Mouse (Mus musculus) kidney, adult 9 months (tissue): Measurements from ENCODE around the gene Hoxd8.

Experiments used
- DNase-seq: peaks from one replicate; pipeline ENCODE4 v3.0.0; 2022

Hoxd8 gene

DNA sequence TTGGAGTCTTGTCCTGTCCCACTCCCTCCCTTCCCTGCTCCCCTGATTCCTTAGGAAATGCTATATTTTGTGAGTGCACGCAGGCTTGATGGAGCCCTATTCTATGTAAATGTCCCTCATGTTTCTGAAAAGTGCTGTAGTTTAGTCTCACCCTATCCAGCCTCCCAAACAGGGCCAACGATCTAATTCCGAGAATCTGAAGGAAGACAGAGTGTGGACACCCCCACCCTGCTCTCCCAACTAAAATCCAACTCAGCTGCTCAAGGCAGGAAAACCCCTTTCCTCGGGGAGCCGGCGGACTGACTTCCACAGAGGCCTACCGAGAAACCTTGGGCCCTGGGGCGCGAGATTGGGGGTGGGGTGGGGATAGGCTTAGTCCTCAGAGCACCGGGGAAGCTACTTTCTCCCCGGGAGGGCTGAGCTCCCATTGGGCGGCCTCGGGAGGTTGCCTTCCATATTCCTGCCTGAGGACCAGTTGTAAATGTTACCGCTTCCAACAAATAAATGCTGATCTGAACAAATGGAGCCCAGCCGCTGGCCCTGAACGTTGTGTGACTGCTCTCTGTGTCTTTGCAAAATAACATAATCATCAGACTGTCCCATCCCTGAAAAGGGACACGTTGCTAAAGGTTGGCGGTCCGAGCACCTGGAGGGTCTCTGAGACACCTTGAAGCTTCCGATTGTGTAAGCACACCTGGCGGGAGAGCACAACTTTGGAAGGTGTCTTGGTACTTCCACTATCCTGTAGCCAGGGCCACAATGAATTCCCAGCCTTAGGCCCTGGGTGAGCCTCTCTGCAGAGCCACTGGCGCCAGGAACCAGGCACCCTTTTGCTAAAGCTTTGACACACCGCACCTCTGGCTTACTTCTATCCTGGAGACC is 4.5 kb upstream of the Hoxd8 start:
- DNase-seq = no peak

DNA sequence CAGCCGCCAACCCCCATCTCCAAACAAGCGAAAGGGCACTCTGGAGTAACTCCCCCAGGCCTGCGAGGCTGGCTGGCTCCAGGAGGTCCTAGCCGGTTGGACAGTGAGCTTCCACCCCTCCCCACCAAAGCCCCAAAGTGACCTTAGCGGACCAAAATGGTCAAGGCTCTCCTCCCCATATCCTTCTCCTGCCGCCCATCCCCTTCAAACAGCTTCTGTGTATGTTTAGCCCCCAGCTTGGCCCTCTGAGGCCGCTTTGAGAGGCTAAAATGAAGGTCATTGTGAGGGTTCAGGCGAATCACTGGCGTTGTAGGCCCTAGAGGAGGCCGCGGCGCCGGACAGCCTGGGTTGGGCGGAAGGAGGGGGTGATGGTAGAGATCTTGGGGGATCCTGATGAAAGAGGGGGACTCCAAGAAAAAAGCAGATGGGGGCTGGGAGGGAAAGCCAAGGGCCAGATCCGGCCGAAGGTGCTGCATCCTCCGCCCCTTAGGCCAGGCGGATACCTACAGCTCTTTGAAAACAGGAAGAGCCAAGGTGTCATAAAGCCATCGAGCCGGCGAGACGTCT is 3.8 kb upstream of the Hoxd8 start:
- peak; percentile 65 for DNase-seq

DNA sequence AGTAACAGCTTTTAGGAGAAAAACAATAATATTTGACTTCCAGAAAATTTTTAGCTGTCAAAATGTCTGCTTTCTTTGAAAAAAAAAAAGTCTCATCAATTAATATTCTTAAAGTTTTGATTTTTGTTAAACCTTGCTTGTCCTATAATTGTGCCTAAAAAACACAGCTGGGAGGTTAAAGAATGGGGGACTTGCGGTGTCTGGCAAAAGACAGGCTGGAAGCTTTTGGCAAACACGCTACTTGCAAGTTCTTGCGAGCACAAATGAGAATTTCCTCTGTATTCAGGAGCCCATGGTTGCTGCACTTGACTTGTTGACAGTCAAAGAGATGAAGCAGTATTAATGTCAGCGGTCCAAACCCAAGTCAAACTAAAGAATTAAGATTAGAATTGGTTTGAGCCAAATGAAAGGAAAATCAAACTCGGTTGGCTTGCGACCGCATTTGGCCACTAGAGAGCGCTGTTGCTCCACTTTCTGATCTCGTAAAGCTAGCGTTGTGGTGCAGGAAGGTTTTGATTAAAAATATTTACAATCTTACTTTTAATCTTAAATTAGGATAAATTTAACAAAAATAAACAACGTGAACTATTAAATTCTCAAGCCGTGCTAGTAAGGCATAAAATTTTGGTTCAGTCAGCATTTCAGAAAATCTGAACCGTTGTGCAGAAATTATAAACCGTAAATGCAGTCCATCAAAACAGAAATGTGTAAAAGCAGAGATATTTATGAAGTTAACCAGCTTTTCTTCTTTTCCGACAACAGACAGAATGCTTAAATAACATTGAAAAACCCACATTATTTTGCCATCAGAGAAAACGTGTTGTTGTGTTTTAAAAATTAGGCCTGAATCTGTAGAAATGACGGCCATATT is 2.2 kb upstream of the Hoxd8 start:
- DNase-seq = peak; percentile 88

DNA sequence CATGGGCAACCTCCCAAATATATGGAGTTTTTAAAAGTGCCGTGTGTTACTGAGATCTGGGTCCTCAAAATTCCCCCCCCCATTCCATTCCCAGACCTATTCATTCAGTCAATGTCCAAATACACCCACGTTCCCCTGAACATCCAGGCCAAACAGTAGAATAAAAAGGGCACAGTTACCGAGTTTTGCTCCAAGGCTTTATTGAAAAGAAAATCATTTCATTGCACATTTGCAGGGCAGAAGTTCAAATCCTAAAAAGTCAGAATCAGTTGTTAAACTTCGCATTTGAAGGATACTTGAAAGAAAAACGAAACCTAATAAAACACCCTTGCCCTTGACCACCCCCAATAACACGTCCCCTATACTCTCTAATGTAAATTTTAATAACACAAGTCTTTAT is 1.6 kb upstream of the Hoxd8 start:
- DNase-seq = no peak

DNA sequence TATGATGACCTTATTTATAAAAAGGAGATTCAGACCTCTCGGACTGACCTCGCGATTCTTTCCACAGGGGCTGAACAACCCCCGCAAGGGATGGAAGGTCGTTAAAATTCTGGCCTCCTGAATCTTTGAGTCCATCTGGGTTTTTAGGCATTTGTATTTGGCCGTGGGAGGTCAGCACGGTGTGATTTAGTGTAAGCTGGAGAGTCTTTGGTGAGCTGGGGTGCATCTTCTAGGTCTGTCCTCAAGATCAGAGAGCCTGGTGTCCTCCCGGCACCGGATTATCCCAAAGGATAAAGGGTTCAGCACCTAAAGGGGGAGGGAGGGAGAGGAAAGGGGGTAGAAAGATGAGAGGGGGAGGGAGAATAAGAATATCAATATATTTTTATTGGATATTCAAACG is 1.1 kb upstream of the Hoxd8 start:
- no peak for DNase-seq

DNA sequence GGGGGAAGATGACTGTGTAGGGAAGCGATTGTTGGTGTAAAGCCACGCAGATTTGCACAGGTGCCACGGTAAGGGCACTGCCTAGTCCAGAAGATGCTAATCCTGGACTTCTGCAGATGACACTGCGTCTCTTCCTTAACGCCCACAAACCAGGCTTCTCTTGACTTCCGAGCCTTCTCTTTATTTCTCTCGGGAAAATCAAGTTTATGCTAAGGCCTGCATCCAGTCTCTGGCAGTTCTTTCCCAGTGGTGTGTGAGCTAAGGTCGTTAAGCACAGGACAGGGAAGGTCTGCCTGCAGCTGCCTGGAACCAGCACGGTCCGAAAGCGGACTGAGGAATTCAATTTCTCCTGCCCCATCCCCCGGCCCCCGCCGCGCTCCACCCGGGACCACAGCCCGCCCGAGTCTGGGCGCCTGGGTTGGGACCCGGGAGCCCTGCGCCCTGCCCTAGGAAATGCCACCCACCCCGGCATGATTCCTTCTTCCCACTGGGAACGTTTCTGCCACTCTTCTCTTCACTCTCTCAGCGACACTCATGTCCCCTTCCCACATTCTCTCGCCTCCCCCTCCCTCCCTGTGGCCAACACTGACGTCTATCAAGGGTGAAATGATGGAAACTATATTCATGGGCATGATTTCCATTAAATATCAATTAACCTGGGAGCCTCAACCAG is 559 bp upstream of the Hoxd8 start:
- peak; percentile 77 for DNase-seq

DNA sequence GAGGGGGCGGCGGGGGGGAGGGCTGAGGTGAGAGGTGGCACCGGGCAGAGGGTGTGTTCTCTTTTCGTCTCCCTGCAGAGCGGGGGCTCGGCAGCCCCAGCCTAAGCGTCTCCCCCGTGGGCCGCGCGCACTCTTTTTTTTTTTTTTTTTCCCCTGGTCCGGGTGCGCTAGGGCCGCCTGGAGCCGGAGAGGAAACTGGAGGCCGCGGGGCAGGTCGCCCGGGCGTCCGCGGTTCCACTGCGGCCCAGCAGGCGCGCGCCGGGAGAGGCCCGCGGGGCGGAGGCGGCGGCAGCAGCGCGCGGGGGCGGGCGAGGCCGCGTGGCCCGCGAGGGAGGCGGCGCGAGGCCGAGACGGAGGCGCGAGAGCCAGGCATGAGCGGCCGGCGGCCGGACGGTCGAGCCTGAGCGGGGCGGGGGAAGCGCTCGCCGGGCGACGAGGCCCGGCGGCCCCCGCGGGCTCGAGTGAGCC is 618 bp downstream of the Hoxd8 start:
- DNase-seq = no peak

DNA sequence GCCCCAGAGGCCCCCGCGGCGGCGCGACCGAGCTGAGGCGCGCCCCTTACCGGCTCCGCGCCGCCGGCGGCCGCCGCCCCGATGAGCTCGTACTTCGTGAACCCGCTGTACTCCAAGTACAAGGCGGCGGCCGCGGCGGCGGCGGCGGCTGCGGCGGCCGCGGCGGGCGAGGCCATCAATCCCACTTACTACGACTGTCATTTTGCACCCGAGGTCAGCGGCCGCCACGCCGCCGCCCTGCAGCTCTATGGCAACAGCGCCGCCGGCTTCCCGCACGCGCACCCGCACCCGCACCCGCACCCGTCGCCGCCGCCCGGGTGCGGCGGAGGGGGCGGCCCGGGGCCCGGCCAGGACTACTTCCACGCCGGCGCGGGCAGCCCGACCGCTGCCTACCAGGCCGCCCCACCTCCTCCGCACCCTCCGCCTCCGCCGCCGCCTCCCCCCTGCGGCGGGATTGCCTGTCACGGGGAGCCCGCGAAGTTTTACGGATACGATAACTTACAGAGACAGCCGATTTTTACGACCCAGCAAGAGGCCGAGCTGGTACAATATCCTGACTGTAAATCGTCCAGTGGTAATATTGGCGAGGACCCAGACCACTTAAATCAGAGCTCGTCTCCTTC is 1.2 kb downstream of the Hoxd8 start:
- DNase-seq = peak; percentile 64

DNA sequence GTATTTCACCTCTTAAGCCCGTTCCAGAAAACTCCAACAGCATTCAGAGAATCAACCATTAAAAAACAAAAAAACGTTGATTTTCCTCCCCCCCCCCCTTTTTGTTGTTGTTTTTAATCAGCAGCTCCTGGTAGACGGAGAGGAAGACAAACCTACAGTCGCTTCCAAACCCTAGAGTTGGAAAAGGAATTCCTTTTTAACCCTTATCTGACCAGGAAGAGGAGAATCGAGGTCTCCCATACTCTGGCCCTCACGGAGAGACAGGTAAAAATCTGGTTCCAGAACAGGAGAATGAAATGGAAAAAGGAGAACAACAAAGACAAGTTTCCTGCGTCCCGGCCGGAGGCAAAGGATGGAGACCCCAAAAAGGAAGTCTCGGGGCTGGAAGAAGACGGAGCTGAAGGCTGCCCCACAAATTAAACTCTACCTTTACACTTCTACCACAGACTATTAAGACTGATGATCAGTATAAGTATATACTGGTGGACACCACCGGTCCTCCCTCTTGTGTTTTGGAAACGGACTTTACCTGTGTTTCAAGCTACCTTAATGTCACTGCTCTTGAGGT is 2.1 kb downstream of the Hoxd8 start:
- DNase-seq = no peak

DNA sequence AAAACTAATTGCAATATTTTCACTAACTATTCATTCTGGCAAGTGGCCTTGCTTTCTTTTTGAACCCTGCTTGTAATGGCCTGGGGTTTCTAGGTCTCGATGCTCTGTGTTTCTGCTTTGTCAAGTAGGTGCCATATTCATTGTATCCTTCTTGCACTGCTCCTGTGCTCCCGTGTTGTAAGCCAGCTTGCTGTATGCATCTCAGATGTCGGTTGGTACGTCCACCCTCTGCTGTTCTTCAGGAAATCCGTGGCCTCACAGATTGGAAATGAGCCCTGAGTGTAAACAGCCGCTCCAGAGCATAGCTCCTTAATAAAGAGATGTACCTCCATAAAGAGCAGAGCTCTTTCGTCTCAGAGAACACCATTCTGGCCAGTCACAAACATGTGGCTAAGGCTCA is 3.2 kb downstream of the Hoxd8 start:
- no peak for DNase-seq

DNA sequence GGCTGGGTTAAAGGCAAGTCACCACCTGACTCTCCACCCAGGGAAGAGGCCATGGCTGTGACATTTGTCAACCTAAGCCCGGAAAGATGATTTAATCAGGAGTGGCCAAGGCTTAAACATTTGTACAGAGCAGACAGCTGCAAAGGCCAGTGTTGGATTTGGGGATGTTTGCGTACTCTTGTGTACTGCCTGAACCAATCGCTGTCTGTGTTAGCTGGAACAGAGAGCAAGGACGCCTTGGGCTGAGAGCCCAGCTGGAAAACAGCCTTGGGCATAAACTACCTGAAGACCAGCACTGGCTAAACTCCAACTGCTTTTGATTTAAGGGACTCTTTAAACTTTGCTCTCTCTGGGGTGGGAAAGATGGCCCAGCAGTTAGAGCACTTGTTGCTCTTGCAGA is 4.3 kb downstream of the Hoxd8 start:
- DNase-seq = peak; percentile 65

DNA sequence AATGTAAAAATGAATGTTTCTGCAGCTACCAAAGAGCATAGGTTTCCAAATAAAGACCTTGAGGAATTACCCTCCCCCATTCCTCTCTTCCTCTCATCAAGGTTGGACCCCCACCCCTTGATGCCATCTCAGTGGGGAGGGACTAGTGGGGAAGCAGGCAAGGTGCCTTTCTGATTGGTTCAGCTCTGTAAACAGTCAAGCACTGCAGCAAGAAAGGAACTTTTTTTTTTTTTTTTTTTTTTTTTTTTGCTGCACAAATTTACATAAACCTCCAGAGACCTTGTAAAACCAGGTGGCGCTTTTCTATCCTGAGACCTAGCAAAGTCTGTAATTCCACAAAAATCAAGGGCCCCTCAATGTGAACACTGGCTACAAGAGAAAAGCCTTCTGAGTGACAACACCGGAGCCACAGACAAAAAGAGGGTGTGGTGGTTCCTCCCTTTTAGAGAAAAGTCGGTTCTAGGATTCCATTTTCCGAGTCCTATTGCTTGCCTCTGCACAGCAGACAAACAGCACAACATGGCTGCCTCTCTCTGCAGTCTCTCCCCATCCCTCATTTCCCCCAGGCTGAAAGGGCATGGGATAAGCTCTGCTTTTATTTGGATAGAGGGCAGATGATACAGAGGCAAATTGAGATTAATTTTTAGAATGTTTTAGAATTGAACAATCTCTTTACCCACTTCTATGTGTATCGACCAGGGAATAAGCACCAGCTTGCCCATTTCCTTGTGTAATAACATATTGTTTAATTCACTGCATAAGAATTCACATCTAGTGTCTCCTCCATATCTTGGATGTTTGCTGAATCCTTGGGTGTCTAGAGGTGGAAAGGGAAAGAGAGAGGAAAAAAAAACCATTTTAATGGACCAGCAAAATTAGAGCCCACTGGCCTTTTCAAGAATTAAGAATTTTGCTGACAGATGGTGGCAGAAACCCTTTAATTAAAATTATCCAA is 5.3 kb downstream of the Hoxd8 start:
- DNase-seq = no peak

DNA sequence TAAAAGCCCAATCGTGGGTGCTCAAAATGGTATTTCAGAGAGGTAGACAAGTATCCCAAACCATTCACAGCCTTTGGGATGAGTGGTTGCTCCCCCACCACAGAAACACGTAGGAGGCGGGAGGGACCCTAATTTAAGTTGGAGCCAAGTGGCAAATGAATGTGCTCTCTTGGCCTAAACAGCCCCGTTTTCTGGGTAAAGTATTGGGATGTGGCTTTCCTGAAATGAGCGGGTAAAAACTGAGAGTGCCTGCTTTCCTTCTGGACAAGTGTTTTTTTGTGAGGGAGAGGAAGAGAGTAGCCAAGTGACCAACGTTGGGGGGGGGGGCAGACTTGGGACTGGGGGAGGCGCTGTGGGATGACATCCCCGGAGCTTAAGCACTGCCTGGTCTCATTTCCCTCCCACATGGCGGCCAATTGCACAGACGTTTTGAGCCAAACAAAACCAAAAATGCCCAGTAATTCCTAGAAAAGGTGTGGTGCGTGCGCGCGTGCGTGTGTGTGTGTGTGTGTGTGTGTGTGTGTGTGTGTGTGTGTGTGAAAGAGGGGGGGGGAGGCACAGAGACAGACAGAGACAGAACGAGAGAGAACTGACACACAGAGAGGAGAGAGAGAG is 6.6 kb downstream of the Hoxd8 start:
- no peak for DNase-seq

DNA sequence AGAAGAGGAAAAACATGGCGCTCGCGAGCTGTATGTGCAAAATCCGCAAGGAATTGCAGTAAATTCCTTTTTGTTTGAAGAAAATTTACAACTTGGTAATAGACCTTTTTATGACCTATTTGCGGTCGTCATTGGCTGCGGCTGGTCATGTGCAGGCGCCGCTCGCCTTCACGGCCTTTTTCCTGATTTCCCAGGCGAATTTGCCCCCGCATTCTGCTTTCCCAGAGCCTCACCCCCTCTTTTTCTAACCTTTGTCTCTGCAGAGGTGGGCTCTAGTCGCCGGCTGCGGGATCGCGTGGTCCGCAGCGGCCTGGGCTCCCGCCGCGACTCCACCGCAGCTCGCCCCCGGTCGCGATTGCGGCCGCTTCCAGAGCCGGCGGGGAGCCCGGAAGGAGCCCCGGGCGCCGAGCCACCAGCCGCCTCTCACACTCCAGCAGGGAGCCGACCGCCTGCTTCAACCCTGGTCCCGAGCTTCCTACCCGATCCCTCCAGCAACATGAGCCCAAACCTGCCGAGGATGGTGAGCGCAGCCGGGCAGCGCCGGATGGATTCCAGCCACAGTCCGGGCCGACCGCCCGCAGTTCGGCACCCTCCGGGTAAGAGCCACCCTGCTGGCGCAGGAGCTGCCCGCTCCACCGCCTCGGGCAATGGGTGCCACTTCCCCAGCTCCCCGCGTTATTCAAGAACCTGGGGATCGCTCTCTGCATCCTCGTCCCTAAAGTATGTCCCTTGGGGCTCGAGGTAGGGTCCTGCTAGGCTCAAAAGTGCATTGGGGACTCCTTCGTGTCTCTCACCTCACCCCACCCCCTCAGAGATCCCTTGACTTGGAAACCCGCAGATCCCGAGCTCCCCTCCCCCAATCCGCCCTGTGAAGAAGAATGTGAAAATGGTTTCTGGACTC is 7.6 kb downstream of the Hoxd8 start, which contains the start of the genes Hoxd3 and Hoxd4:
TSS of gene Hoxd3 (plus strand) at position 207 of the 901 bp plus-strand sequence.
TSS of gene Hoxd4 (plus strand) at position 209 of the 901 bp plus-strand sequence.
- DNase-seq = peak; percentile 77

DNA sequence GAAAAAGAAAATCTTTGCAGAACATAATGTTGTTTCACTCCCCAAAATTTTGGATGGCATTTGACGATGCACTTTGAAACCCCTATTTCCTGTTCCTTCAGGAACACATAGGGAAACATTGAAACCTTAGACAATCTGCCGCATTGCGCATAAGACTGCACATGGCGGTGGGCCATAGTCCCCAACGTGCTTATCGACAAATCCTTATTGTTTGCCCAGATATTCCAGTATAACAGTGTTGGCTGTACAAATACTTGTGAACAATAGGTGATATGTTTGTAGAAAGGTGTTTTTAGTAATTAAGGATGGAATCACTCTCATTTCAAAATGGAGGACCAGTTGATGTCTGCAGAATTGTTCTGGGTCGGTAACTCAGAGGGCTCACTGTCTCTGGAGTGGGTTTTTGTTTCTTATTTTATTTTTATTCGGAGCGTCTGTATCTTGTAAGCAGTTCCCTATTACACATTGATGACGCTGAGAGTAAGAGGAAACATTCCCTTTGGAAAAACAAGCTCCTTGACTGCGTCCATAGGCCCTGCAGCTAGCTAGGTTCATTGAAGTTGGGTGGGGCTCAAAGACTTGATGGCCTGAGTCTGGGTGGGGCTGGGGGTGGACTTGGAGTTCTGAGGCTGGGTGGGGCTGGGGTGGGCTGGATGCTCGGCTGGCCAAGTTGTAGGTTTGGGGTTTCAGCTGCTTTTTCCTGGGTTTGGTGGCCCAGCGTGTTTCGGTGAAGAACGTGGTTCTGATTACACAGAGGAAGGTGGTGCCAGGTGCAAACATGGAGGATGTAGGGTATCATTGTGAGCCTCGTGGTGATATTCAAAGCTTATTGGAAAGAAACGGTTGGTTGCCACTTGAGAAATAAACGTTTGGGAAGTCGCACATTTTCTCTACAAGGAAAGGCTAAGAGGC is 9.1 kb downstream of the Hoxd8 start:
- DNase-seq = no peak

DNA sequence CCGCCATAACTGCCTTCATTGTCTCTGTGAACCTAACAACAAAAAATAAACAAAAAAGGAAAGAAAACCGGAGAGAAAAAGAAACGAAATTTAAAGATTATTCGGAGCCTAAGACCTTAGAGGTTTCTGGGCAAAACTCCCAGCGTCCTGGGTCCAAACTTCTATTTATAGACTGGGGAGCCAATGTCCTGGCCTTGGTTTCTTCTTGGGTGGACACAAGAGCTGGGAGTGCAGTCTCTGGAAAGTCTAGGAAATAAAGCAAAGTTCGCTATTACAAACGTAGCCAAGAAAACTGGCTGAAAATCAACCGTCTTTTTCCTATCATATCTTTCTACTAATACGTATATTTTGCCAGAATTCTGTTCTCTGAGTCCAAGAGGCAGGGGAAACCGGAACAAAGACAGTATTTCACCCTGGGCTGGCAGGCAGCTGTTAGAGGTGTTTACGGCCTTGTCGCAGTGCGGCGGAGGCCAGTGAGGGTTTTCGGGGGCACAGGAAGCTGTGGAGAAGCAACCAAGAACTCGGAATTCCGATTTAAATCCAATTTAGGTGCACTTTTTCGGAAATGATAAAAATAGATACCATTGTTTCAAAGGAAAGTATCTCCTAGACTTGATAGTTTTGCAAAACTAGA is 9.9 kb downstream of the Hoxd8 start:
- DNase-seq = no peak

DNA sequence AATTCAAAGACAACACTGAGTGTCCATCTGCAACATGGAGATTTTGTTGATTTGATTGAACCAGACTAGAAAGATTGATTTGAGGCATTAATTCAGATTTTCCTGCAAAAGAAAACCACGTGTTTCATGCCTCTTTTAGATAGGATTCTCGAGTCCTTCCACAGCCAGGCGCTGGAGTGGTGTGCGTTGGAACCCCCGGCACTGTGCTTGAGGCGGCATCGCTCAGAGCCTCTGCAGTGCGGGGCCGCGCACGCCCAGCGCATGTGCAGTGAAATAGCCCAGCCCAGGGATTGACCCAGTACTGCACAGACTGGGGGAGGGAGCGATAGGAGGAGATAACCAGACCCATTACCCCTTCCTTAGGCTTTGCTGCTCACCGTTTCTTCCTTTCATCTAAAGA is 10.5 kb downstream of the Hoxd8 start:
- no peak for DNase-seq
